Mouse (Mus musculus) megakaryocyte, embryonic 14.5 days (primary cell): ENCODE measurements around the gene Tulp2.

Experiments used
- FLI1 ChIP-seq: IDR thresholded peaks from 2 replicates; pipeline ENCODE4 v1.6.1; 2012; ENCODE audit warnings: low read length, inconsistent platforms, mixed read lengths
- GATA1 ChIP-seq: IDR thresholded peaks from 3 replicates; pipeline ENCODE4 v1.6.1; 2012; ENCODE audit warnings: mixed read lengths, low read length, inconsistent platforms, borderline replicate concordance

DNA sequence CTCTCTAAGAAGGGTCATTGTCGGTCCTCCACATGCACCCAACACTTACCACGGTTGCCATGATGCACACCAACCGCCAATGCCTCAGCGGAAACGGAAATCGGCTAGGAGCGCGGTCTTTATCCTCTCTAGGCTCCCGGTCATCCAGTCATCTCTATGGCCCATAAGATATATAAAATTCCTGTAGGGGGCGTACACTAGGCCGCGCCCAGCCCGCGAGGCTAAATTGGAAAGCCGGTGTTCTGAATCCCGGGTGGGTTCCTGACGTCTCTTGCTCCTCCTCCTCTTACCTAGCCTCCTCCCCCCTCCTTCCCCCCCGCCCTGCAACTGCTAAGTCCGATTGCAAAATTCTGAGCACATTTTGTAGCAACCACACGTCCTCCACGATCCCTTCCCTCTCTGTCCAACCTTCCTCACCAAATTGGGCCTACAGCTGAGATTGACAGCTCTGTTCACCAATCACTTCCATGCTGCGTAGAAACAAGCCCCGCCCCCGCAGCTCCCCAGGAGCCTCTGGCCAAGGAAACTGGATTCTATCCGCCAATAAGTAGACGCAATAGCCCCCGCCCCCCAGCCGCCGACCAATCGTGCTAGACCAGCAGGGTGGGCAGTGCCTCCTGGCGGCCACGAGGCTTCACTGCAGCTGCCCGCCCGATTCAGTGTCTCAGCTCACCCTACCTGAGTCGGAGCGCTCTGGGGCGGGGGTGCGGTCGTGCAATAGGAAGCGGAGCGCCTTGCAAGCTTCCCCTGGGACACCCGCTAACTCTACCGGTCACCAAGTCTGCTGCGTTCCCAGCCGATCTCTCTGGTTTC, 47.3 kb upstream of the Tulp2 start, which contains the start of gene Gys1:
- TF ChIP-seq GATA1 (no peak), FLI1 (no peak)
